30 mouse cellular contexts compared by ENCODE assay signal in the genomic region with DNA sequence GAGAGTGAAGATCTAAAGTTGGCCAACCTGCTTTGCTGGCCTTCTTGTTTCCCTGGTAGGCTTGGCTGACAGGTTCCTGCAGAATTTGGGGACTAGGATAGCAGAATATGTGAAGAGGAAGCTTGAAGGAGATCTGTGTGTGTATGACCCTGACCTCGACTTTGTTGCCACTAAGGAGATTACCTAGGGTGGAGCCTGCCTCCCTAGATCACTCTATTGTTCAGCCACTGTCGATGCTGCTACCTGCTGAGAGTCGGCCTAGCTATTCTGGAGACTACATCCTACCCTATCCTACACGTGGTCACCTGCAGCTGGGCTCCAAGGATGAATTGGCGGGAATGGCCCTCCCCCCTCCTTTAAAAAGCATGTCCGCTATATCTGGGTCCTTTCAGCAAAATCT.
"Had no signal": no experiment of that assay in that cellular context is flagged by ENCODE, and none has a peak within 500 bp of the region (broad histone marks: within the 10 kb centered on the region; RNA-seq: fewer than 3 reads in every experiment).

No protein-coding gene starts in this region.

- H3K4me3 ChIP-seq: limb, embryonic 10.5 days; limb, embryonic 12.5 days; limb, embryonic 13.5 days; limb, embryonic 15.5 days; liver, embryonic 12.5 days; liver, embryonic 13.5 days; liver, embryonic 15.5 days; lung, embryonic 15.5 days; megakaryocyte, embryonic 14.5 days; midbrain, embryonic 10.5 days; midbrain, embryonic 12.5 days; midbrain, embryonic 13.5 days; midbrain, embryonic 15.5 days; myocyte; neural tube, embryonic 12.5 days had no signal

- H3K9me3 ChIP-seq: limb, embryonic 10.5 days; limb, embryonic 15.5 days; liver, embryonic 12.5 days; liver, embryonic 13.5 days; liver, embryonic 15.5 days; lung, embryonic 15.5 days; megakaryocyte, embryonic 14.5 days; midbrain, embryonic 12.5 days; midbrain, embryonic 13.5 days; midbrain, embryonic 15.5 days; neural tube, embryonic 12.5 days had no signal

- H3K9ac ChIP-seq: limb, embryonic 12.5 days; limb, embryonic 13.5 days; limb, embryonic 15.5 days; liver, embryonic 12.5 days; liver, embryonic 13.5 days; liver, embryonic 14.5 days; liver, embryonic 15.5 days; liver, postnatal 0 days; lung, embryonic 14.5 days; lung, embryonic 15.5 days; midbrain, embryonic 12.5 days; midbrain, embryonic 13.5 days; midbrain, embryonic 15.5 days; neural tube, embryonic 12.5 days had no signal

- H3K4me1 ChIP-seq: limb, embryonic 12.5 days; limb, embryonic 15.5 days; liver, embryonic 12.5 days; liver, embryonic 13.5 days; liver, embryonic 15.5 days; lung, embryonic 15.5 days; megakaryocyte, embryonic 14.5 days; midbrain, embryonic 10.5 days; midbrain, embryonic 12.5 days; midbrain, embryonic 13.5 days; midbrain, embryonic 15.5 days; neural tube, embryonic 12.5 days had no signal

- ATAC-seq: liver, embryonic 12.5 days; liver, postnatal 0 days; lung, postnatal 0 days; midbrain, embryonic 13.5 days; midbrain, embryonic 15.5 days; midbrain, embryonic 16.5 days had no signal

- H3K27ac ChIP-seq: limb, embryonic 10.5 days; limb, embryonic 12.5 days; limb, embryonic 13.5 days; limb, embryonic 15.5 days; liver, embryonic 12.5 days; liver, embryonic 13.5 days; liver, embryonic 14.5 days; liver, embryonic 15.5 days; lung, embryonic 15.5 days; macrophage; midbrain, embryonic 10.5 days; midbrain, embryonic 12.5 days; midbrain, embryonic 13.5 days; midbrain, embryonic 15.5 days; neural tube, embryonic 12.5 days had no signal

- DNase-seq: left cerebral cortex, postnatal 4 days; liver; liver, embryonic 13.5 days; liver, postnatal 0 days; lung, adult 18-20 months; lung, adult 2 months; lung, embryonic 14.5 days; lung, postnatal 10 days; lung, postnatal 14 days; lung, postnatal 36 days; lung, postnatal 4 days; midbrain, embryonic 14.5 days had no signal

- H3K36me3 ChIP-seq: limb, embryonic 10.5 days; limb, embryonic 12.5 days; limb, embryonic 13.5 days; limb, embryonic 15.5 days; liver, embryonic 12.5 days; liver, embryonic 13.5 days; liver, embryonic 15.5 days; lung, embryonic 15.5 days; midbrain, embryonic 10.5 days; midbrain, embryonic 12.5 days; midbrain, embryonic 13.5 days; midbrain, embryonic 15.5 days; neural tube, embryonic 12.5 days had no signal
